Mouse (Mus musculus): Measurements from ENCODE around the gene Pnma1.

DNA sequence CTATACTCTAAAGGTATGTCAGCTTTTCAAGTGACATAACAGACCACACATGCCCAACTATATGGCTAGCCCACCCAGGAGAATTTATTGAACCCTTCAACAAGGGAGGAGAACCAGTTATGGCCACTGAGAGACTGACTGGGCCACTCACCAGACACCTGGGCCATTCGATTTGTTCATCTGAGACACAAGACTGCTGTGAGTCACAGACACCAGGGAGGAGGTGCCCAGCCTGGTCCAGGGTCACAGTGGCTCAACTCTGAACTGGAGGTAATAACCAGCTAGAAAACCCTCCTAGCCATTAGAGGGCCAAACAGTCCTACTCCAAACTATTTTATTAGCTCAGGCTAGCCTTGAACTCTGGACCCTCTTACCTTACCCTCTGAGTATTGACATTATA is 29.8 kb upstream of the Pnma1 start:
- TF ChIP-seq GATA1 (IDR thresholded peaks at IDR 0.05; ENCODE audit: borderline replicate concordance, low read length) (no peak), FLI1 (IDR thresholded peaks at IDR 0.05; ENCODE audit: low read length) (no peak)

Data from megakaryocyte, embryonic 14.5 days (primary cell).